Mouse (Mus musculus) adrenal gland, adult 2 months (tissue): ENCODE results near the gene Sept9. TPM values are rescaled to one million over a fixed set of nuclear protein-coding genes. Genes with fewer than 3 reads are reported as not detected.

Experiments
- DNase-seq: peaks from one replicate; pipeline ENCODE4 v3.0.0; 2021
- polyA plus RNA-seq: library from polyadenylated mRNA; depleted of rRNA; stranded (reverse); fragments of >200 nt; gene quantifications from 2 replicates; pipeline ENCODE4 v1.2.3, GENCODE M21; 2012
- total RNA-seq, 2 experiments: library from RNA; stranded (reverse); gene quantifications; 2 replicates each; pipeline ENCODE4 v1.2.3; 2021

Sept9 gene
- total and polyA plus RNA-seq, 3 experiments: 53.7 to 149 (median 143) TPM

DNA sequence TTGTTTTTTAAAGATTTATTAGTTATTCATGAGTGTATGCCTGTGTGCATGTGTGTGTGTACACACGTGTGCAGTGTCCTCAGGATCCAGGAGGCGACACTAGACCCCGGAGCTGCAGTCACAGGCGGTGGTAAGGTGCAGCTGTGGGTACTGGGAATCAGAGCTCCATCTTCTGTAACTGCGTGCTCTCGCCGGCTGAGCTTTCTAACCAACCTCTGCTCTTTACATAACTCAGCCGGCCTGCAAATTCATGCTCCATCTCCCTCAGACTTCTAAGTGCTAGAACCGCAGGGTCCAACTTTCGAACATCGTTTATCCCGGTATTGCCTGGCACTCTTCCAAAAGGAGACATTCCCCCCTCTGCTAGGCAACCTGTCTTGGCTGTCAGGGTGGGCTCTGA lies 24.0 kb upstream of the Sept9 start:
- no peak for DNase-seq

DNA sequence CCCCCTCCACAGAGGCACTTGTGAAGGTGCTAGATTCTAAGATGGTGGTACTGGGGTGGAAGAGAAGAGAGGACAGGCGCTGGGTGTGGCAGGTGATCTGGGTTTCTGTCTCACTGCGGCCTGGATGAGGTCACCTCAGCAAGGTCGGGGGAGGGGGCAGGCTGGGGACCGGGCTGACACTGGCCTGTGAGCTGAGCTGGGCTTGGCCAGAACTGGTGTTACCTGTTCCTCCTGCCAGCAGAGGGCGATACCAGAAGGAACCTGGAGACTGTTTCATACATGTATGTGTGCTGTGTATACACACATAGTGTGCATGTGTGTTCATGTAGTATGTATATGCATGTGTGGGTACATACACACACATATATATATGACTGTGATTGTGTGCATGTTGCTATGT lies 23.2 kb upstream of the Sept9 start:
- peak; percentile 67 for DNase-seq

DNA sequence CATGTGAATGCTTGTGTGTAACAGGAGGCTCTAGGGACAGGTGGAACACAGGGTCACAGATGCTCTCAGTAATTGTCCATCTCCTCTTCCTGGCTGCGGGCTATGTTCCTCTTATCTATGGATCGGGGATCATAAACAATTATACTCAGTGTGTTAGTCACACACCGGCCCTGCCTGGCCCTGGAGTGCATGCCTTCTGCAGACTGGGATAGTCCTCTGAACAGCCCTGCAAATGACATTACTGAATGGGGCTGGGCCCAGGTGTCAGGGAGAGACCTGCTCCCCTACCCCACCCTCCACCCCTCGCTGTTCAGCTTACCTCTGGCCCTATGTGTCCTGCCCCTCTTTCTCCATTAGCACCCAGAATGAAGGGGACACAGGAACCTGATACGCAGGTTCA lies 22.6 kb upstream of the Sept9 start:
- DNase-seq: no peak

DNA sequence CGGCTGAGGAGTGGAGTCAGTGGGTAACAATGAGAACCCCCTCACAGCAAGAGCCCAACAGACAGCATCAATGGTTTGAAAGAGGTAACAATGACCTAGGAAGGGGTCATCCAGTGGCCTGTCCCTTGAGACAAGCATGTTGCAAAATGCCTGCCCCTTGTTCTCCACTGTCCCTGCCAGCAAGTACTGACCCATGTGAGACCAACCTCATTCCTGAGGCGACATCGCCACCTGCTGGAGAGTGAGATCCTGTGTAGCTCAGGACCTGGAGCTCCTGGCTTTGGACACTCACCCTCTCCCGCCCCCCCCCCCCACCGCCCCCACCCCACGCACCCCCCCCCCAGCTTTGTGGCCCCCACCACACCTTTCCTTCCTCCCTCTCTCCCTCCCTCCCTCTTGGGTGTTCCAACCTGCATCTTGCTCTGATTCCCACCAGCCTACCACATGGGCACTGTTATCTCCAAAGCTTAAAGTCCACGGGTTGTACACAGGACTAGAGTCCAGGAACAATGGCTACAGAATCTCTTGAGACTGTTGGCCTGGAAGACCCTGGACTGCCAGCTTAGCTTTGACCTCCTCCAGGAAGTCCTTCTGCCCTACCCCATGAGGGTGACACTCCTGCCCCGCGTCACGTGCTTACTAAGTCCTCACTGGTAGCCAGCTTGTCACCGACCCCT lies 22.0 kb upstream of the Sept9 start:
- peak; percentile 90 for DNase-seq

DNA sequence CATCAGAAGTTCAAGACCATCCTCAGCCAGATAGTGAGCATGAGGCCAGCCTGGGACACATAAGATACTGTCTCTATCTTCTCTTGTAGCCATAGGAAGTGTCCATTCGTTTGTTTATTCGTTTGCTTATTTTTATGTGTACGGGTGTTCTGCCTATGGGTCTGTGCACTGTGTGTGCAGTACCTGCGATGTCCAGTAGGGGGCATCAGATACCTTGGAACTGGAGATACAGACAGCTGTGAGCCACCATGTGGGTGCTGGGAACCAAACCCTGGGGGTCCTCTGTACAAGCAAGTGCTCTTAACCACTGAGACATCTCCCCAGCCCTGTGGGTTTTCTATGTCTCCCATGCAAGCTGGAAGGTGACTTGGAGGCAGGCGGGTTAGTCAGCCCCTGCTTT lies 19.6 kb upstream of the Sept9 start:
- DNase-seq: no peak

DNA sequence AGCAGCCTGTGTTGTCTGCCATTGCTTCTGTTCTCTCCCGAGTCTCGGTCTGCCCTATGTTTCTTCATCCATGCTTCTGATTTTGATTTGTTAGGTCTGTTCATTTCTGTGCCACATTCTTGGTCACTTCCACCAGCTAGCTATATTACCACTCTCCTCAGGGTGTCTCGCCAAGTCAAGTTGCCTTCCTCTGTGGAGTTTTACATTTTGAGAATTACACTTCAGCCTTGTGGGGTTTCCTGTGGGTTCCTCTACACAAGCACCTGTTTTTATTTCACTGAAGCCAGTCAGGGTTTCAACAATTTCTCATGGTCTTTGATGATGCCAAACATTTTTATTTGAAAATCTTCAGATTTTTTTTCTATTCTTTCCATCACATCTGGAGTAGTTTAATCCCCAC lies 16.7 kb upstream of the Sept9 start:
- no peak for DNase-seq

DNA sequence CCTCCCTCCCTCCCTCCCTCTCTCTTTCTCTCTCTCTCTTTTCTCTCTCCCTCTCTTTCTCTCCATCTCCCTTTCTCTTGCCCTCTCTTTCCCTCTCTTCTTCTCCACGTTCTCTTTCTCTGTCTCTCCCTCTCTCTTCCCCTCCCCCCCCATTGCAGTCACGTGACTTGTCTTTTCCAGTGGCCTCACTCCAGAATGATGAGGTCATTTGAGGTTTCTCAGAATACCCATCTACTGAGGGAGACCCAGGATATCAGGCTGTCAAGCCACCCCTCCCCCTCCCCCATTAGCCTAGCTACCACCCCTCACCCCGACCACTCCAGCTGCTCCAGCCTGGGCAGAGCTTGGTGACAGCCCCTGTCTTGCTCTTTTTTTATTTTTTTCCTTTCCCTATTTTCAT lies 16.2 kb upstream of the Sept9 start:
- no peak for DNase-seq

DNA sequence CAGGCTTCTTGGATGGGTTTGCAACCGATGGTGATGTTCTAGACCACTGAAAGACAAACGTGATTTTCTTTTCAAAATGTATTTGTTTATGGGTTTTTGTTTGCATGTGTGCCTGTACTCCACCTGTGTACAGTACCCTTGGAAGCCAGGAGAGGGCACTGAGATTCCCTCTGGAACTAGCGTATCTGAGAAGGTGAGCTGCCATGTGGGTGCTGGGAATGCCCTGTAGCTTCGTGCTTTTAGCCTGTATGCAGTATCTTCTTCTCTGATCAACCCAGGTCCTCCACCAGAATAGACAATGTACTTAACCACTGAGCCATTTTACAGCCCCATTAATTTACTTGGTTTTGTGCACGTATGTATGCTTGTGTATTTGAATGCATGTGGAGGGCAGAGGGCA lies 15.6 kb upstream of the Sept9 start:
- no peak for DNase-seq

DNA sequence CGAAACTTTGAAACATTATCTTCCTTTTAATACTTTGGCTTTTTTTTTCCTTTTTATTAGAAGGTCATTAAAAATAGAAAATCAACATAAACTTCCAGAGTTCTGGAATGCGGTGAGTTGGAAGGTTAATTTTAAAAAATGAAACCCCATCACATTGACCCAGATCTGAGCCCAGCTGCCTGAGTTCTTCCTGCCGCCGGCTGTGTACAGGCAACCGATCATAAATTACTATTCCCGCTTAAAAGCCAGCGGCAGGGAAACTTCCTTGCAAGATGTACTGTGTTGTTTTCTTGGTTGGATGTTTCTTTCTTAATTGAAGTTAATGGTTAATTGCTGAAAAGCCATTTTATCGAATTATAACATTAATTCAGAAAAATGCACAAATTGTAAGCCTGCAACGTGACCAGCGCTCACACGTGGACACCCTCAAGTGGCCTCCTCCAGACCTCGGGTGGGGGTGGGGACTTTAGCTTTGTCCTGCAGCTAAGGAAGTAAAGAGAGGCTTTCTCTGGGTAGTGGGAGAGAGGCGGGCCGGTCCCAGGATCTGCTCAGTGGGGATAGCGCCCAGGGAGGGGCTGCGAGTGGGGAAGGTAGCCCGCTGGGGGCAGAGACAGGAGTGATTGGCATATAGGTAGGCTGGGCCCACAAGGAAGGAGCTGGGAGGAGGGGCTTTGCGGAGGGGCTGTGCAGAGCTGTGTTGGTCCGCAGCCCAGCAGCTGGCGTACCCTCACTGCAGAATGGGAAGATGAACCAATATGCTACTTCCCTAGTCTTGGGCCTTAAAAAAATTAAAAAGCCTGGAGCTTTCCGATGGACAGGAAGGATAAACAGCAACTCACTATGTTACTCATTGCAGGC lies 14.2 kb upstream of the Sept9 start:
- DNase-seq: no peak

DNA sequence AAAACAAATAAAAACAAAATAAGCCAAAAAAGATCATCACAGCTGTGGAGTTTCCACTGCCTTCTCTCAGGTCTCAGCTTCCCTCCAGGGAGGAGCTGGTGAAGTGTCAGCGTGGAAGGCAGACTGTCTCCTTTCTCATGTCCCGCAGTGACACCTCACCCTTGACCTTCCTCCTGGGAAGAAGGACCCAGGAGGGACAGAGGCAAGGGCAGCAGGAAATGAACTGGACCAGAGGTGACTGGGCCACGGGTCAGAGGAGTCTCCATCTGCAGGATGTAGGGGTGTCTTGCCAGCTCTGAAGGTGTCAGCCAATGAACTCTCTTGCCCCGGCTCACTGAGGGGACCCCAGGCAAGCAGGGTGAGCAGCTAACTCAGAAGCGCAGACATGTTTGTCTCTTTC lies 7.9 kb upstream of the Sept9 start:
- DNase-seq: peak; percentile 42

DNA sequence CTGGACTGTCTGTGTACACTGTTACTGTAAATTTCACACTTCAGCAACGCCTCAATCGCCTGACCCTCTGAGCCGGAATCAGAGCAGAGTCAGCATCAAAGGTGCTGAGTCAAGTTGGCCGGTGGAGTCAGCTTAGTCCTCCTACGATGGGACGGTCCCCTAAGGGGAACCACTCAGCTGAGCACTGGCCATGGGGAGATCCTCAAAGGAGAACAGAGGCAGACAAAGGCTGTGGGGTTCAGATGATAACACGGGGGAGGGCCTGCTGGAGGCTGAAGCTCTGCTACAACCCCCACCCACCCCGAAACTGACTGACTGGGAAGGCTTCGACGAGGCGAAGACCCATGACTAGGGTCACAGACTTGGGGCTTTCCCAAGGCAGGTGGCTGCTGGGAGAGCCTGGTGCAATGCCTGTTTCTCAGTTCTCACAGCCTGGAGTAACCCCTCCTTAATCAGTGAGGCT lies 5.0 kb upstream of the Sept9 start:
- DNase-seq: no peak

DNA sequence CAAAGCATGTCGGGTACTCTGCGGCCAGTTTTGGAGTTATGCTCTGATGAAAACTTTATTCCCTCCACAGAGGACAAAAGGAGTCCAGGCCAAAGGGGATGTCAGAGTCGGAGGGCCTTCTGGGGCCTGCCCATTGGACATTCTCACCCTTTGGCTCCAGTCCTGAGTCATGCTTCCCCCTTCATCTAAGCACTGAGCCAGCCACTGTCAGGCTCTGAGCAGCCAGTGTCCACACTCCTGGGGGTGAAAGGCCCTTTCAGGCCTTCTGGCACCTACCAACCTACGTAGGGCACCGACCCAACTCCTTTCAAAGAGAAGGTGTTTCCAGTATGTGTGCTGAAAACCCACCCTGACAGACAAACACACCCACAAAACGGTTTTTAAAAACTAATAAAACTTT lies 3.8 kb upstream of the Sept9 start:
- DNase-seq: no peak

DNA sequence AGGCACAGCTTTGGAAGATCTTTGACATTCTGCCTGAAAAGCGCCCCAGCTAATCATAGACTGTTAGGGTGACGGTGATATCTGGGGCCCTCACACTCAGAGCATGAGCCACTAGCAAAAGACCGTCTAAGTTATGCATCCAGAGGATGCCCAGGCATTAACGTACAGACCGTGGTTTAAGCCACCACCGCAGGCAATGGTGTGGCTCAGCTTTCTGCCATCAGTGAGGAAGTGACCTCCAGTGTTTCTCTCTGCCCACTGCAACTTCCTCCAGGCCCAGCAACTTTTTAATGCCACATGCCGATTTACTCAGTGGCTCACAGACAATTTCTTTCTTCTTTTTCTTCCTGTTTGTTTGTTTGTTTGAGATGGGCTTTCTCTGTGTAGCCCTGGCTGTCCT lies 2.8 kb upstream of the Sept9 start:
- DNase-seq: no peak

DNA sequence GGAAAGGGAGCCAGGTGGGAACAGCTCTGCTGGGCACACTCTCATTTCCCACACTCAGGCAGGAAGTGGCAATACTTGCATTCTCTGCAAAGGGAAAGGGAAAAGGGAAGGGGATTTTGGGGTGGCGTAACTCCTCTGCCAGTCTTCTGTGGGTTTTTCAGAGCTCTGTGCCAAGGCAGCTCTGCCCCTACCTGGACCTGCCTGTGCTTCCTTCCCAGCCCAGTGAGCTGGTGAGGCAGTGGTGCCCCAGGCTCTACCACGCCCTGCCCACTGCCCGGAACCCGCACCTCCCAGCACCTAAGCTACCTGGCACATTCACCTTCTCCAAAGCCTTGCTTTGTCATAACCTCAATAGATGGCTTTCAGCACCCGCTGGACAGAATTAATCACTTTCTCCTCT lies 1.3 kb upstream of the Sept9 start:
- no peak for DNase-seq

DNA sequence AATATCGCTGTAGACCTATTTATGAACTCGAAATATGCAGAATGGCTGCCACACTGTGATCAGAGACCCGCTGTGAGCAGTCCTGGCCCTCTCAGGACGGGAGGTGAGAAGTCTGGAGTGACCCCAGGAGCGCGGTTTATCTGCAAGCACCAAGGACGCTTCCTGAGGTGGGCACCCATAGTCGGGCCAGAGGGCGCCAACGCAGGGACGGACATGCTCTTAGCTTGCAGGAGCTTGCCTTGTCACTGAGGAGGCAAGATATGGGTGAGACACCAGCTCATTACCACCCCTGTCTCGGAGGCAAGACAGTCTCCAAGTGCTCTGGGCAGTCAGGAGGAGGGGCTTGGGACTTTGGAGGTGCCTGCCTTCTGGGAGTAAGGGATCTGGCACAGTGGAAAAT lies 2.4 kb downstream of the Sept9 start:
- no peak for DNase-seq

DNA sequence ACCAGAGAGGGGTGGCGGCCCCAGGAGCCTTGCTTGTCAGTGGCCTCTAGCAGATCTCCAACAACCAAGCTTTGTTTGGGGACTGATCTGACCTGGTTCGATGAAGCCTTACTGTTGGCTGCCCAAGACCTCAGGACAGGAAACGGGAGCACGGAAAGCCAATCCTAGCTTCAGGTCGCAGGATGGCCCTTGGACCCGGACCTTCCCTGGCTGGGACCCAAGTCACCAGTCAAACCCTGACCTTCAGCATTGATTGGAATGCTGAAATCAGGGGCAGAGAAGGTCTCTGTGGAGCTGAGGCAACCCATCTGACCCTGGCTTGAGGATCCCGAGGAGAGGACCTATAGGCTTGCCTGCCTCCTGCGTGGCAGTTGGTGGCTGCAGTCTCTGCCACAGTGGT lies 5.1 kb downstream of the Sept9 start:
- peak; percentile 29 for DNase-seq

DNA sequence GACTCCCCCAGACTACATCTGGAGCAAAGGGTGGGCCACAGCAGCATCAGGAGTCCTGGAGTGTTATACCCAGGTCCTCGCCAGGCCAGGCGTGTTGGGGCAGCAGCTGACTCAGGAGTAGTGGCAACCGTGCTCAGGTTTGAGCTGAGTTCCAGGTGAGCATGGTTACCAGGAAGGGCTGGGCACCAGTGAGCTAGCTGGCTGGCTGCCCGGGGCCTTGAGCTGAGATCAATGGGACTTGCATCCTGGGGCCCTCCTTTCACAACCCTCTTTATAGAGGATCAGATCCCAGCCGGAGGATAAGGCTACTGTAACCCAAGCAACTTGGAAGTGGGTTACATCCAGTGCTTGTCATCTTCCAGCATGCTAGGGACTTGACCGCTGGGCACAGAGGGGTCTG lies 5.6 kb downstream of the Sept9 start:
- DNase-seq: peak; percentile 54

DNA sequence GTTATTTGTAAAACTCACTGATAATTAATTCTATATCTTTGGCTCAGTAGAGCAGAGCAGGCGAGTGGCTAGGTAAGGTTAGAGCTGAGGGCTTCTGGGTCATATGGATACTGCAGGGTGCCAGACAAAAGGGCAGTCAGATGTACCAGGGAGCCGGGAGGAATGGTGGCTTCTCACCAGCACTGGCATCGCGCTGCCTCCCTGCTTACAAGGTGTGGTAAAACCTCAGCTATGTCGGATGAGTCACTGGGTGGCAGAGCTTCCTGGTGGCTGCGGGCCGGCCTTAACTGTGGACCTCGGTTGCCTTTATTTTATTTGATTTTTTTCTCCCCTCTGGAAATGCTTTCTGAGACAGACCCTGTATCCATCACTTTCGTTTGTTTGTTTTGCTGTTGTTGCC lies 6.0 kb downstream of the Sept9 start:
- no peak for DNase-seq

DNA sequence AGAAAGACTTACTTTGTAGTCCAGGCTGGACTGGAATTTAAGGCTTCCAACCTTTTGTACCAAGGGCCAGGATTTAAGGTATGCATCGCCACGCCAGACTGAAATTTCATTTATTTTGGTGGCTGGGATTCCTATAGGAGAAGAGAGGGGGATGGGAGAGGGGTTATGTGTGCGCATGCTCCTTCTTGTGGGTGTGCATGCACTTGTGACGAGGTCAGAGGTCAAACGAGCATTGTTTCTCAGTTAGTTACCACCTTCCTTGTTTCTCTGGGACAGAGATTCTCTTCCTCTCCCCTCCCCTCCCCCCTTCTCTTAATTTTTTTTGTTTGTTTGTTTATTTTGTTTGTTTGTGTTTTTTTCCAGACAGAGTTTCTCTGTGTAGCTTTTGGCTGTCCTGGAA lies 8.0 kb downstream of the Sept9 start:
- DNase-seq: no peak

DNA sequence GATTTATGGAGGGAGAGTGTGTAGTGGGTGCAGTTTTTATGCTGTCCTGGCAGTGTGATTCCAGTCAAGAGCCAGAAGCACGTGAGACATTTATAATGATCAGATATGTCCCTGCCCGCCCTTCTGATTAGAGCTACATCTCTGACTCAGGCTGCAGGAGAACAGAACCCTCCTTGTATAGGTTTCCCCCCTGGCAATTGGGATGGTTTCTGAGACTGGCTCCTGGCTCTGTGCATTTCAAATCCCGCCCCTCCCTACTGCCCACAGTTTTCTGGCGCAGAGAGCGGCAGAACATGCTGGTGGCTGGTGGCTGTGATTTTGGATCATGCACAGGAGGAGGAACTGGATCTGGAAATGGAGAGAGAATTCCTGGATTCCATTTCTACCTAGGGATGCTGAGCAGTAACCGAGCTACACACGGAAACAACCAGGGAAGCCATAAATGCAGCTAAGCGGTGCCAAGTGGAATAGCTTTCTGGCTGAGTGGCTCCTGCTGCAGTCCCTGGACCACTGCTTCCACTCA lies 8.8 kb downstream of the Sept9 start:
- DNase-seq: no peak

DNA sequence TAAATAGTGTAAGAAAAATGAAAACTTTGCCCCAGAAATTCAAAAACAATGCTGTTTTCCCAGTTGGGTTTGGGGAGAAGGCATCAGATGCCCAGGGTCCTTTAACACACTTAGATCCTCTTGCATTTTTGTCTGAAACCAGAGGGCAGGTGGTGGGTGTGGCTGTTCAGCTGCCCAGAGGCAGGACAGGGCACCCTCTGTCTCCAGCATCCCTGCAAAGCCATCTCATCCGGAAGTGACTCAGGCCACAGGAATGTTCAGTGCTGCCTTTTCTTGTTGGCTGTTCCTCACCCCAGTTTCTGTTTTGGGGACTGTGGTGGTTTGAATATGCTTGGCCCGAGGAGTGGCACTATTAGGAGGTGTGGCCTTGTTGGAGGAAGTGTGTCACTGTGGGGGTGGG lies 17.3 kb downstream of the Sept9 start:
- DNase-seq: no peak

DNA sequence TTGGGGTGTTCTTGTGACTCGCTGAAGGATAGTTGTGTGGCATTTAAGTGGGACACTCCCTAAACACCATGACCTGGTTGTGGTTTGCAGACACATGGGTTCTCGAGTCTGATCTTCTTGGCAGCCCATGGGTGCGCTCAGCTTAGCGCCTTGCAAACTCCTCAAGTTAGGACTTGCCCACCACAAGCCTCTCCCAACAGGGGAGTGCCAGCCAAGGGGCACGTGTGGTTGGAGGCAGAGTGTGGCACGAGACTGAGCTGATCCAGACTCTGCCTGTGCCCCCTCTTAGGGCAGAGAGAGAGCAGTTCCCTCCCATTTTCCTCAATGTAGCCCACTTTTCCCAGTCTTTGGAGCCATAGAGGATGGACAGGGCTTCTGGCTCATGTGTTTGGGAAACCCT lies 18.6 kb downstream of the Sept9 start:
- DNase-seq: no peak

DNA sequence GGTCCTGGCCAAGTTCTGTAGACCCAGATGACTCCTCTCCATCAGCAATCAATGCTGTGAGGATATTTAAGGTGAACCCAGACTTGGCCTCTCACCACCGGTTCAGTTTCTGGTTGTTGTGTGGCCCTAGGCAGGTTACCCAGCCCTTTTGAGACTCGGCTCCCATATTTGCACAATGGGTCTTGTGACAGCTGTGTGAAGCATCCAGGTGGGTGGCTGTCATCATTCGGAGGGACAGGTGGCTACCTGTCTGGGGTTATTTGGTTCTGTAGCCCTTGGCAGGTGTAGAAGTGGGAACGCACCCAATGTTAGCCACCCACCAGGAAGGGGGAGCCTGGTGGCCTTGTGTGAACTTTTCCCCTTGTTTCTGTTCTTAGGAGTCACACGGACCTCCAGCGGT lies 19.0 kb downstream of the Sept9 start:
- no peak for DNase-seq

DNA sequence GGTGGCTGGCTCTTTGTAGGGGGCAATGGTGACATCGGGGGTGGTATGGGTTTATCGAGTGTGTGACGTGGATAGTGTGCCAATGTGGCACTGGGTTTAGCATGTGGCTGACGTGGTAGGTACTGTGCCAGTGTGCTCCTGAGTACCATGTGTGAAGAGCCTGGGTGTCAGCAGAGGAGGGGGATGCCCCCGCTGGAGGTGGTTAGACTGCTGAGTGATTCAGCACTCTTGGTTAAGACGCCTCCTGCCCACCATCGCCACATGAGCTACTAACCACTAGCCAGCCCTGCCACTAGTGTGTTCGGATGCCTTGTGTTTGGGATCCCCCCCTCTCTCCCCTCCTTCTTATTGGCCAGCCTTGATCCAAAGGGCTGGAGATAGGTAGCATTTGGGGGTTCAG lies 21.3 kb downstream of the Sept9 start:
- no peak for DNase-seq
